Mouse (Mus musculus) left cerebral cortex, postnatal 36 days (tissue): ENCODE measurements around the gene Tacc2. TPM values are rescaled to one million over a fixed set of nuclear protein-coding genes. Genes with fewer than 3 reads are reported as not detected.
A peak's percentile ranks its signal among the peaks of the same experiment; 100 is the strongest.

Experiments
- DNase-seq, 2 experiments: peaks; one replicate each; pipeline ENCODE4 v3.0.0; 2021 to 2022; ENCODE audit warnings: low spot score in 2 of 2, mixed read lengths in 1 of 2
- intact Hi-C: fragments of 180-260 bp; cut with DNase I; formaldehyde crosslinking; loops from one replicate; pipeline ENCODE4 v1.15.1; 2025
- total RNA-seq, 2 experiments: library from RNA; stranded (reverse); gene quantifications; 2 replicates each; pipeline ENCODE4 v1.2.3; 2021

Gene Tacc2
- total RNA-seq, 2 experiments from 2014 or later: 63.0 to 69.5 TPM

- intact Hi-C loops: no loop called here
- DNase-seq: no peak
Observed at GRCm38 (mm10) chr7:130670358-130670757, 93.1 kb downstream of the Tacc2 start.

GRCm38 (mm10) chr7:130671301-130671700, 94.1 kb downstream of the Tacc2 start:
- DNase-seq: no peak
- intact Hi-C loops: no loop called here

- intact Hi-C loops: loop anchor here (2.0 kb wide), 1 partner anchor 89 kb away; no protein-coding TSS in a partner anchor
- peak in 1 of 2 experiments; percentile 44 for DNase-seq
Observed at GRCm38 (mm10) chr7:130673169-130674033, 96.2 kb downstream of the Tacc2 start.

- intact Hi-C loops: no loop called here
- no peak for DNase-seq
Observed at GRCm38 (mm10) chr7:130674526-130674925, 97.3 kb downstream of the Tacc2 start.

- intact Hi-C loops: no loop called here
- no peak for DNase-seq
Observed at GRCm38 (mm10) chr7:130676885-130677540, 99.8 kb downstream of the Tacc2 start.

GRCm38 (mm10) chr7:130677541-130678274, 100.5 kb downstream of the Tacc2 start:
- intact Hi-C loops: no loop called here
- no peak for DNase-seq

GRCm38 (mm10) chr7:130678414-130678813, 101.2 kb downstream of the Tacc2 start:
- no peak for DNase-seq
- intact Hi-C loops: no loop called here

- intact Hi-C loops: loop anchor here (5.0 kb wide), 1 partner anchor 134 kb away; no protein-coding TSS in a partner anchor
Observed at GRCm38 (mm10) chr7:130681798-130682197, 104.6 kb downstream of the Tacc2 start.

GRCm38 (mm10) chr7:130688601-130689000, 111.4 kb downstream of the Tacc2 start:
- intact Hi-C loops: no loop called here
- no peak for DNase-seq

More at GRCm38 (mm10) chr7:130681798-130682197, 104.6 kb downstream of the Tacc2 start:
- DNase-seq: peak; percentile 83 to 84

- no peak for DNase-seq
- intact Hi-C loops: no loop called here
Observed at GRCm38 (mm10) chr7:130690869-130691268, 113.6 kb downstream of the Tacc2 start.

- intact Hi-C loops: no loop called here
- no peak for DNase-seq
Observed at GRCm38 (mm10) chr7:130691931-130692330, 114.7 kb downstream of the Tacc2 start.

GRCm38 (mm10) chr7:130692392-130692942, 115.2 kb downstream of the Tacc2 start:
- DNase-seq: peak; percentile 75 to 80
- intact Hi-C loops: no loop called here

GRCm38 (mm10) chr7:130692943-130693799, 115.9 kb downstream of the Tacc2 start:
- intact Hi-C loops: no loop called here

GRCm38 (mm10) chr7:130693800-130694193, 116.6 kb downstream of the Tacc2 start:
- DNase-seq: peak in 1 of 2 experiments; percentile 23
- intact Hi-C loops: no loop called here

More at GRCm38 (mm10) chr7:130692943-130693799, 115.9 kb downstream of the Tacc2 start:
- peak; percentile 55 for DNase-seq

GRCm38 (mm10) chr7:130695669-130696338, 118.6 kb downstream of the Tacc2 start:
- intact Hi-C loops: no loop called here
- no peak for DNase-seq

- intact Hi-C loops: no loop called here
- peak; percentile 33 to 34 for DNase-seq
Observed at GRCm38 (mm10) chr7:130696347-130697234, 119.4 kb downstream of the Tacc2 start.

- intact Hi-C loops: no loop called here
- no peak for DNase-seq
Observed at GRCm38 (mm10) chr7:130698480-130698879, 121.2 kb downstream of the Tacc2 start.
